Mouse (Mus musculus) liver, embryonic 13.5 days (tissue): ENCODE measurements around the gene Nploc4. TPM values are rescaled to one million over a fixed set of nuclear protein-coding genes. Genes with fewer than 3 reads are reported as not detected.

Experiments
- ATAC-seq: fragments of 200-750 bp; cut with Nextera tagmentation; 2 replicates; pipeline ENCODE4 v1.8.0; 2017; ENCODE audit warnings: low read depth, mild to moderate bottlenecking, moderate number of reproducible peaks, moderate library complexity
- DNase-seq: peaks from one replicate; pipeline ENCODE4 v3.0.0; 2022
- H3K27ac ChIP-seq: fragments of 300-500 bp; sonication (generic); 2 replicates; pipeline ENCODE4 v1.5.1; 2015; ENCODE audit warnings: moderate library complexity, mild to moderate bottlenecking, inconsistent platforms
- H3K27me3 ChIP-seq: fragments of 300-500 bp; sonication (generic); 2 replicates; pipeline ENCODE4 v1.6.1; 2015; ENCODE audit warnings: mild to moderate bottlenecking, inconsistent platforms
- H3K36me3 ChIP-seq: fragments of 300-500 bp; sonication (generic); 2 replicates; pipeline ENCODE4 v1.6.1; 2015; ENCODE audit warnings: mild to moderate bottlenecking, inconsistent platforms
- H3K4me1 ChIP-seq: fragments of 300-500 bp; sonication (generic); replicated peaks from 2 replicates; pipeline ENCODE4 v1.6.1; 2015; ENCODE audit warnings: inconsistent platforms
- H3K4me2 ChIP-seq: fragments of 300-500 bp; sonication (generic); 2 replicates; pipeline ENCODE4 v1.6.1; 2015; ENCODE audit warnings: inconsistent platforms, mild to moderate bottlenecking, moderate library complexity
- H3K4me3 ChIP-seq: fragments of 300-500 bp; sonication (generic); replicated peaks from 2 replicates; pipeline ENCODE4 v1.5.1; 2015; ENCODE audit warnings: mild to moderate bottlenecking, inconsistent platforms
- H3K9ac ChIP-seq: fragments of 300-500 bp; sonication (generic); 2 replicates; pipeline ENCODE4 v1.6.1; 2015; ENCODE audit warnings: mild to moderate bottlenecking, inconsistent platforms
- H3K9me3 ChIP-seq: fragments of 300-500 bp; sonication (generic); replicated peaks from 2 replicates; pipeline ENCODE4 v1.6.1; 2016; ENCODE audit warnings: inconsistent platforms
- WGBS: fragments of 180-500 bp; shearing (Covaris S2); methylation state at CpG from one replicate; pipeline ENCODE4 v1.1.7; 2015; ENCODE audit not compliant: insufficient replicate concordance; 5-methylcytosine and 5-hydroxymethylcytosine counted together
- microRNA-seq: library from miRNA; unstranded; fragments of <30 nt; microRNA quantifications from one replicate; pipeline ENCODE4, GENCODE M21; 2016
- polyA plus RNA-seq: library from polyadenylated mRNA; unstranded; fragments of >200 nt; fragmentation: Nextera tagmentation; extraction: Ambion mirVana; gene quantifications from 2 replicates; pipeline ENCODE4 v1.2.1, GENCODE M21; 2015

Nploc4 gene
- polyA plus RNA-seq, 1 experiment from 2014 or later = 22.3 TPM

DNA sequence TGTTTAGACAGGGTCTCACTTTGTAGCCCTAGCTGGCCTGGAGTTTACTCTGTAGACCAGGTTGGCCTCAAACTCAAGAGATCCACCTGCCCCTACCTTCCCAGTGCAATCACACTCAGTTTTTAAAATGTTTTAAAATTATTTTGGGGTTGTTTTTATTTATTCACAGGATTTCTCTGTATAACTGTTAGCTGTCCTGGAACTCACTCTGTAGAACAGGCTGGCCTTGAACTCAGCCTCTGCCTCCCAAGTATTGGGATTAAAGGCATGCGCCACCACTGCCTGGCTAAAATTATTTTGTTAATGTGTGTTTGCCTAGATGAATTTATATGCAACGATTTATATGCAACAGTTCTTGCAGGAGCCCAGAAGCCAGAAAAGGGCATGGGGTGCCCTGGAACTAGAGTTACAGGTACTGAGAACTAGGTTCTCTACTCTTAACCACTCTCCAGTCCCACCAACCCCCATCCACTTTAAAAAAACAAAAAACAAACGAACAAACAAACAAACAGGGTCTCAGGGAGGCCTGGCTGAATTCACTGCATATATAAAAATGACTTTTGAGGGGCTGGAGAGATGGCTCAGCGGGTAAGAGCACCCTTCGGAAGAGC is 93.1 kb downstream of the Nploc4 start:
- Histone ChIP-seq H3K4me3 (no peak overlapping the region), H3K27ac (peak overlapping the region; percentile 45), H3K9ac (no peak overlapping the region), H3K9me3 (no peaks in the 10 kb centered on the region), H3K4me1 (peaks cover 26% of the 10 kb centered on the region), H3K36me3 (peaks cover 17% of the 10 kb centered on the region), H3K4me2 (no peak overlapping the region), H3K27me3 (peaks cover 8% of the 10 kb centered on the region)
- WGBS = 62% methylated on average over 5 of the region's 5 CpGs
- DNase-seq (no peak), ATAC-seq (no peak)

DNA sequence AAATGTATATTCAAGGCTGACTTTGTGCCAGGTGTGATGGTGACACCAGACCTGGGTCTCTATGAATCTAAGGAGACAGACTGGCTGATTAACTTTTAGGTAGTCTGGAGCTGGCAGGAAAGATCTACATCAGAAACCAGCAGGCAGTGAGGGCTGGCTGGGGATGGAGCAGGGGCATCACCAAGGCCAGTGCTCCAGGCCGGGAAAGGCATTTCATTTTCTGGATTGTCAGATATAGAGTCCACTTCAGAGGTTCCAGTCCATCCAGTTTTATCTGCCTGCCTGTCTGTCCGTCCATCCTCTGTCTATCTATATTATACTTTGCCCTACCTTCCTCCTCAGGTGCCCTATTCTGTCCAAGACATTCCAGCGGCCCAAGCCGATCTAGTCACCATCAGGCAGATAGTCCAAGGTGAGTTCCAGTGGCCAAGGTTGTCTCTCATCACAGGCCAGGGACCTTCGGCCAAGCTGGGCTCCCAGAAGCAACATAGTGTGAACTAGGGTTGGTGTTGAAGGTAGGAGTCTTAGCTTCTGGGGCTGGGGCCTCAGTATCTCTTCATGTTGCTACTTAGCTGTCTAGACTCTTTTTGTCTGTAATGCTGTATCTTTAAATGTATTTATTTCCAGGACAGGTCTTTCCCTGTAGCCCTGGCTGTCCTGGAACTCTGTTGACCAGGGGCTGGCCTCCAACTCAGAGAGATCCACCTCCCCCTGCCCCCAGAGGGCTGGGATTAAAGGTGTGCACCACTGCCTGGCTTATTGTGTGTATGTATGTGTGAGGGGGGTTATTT is 93.8 kb downstream of the Nploc4 start:
- peaks cover 19% of the 10 kb centered on the region for H3K4me1 ChIP-seq
- no peak overlapping the region for H3K9ac ChIP-seq
- WGBS = 58% methylated on average over 5 of the region's 5 CpGs
- peaks cover 17% of the 10 kb centered on the region for H3K36me3 ChIP-seq
- H3K27me3 ChIP-seq = 0 out of 2 replicates have a peak, but pooled peaks cover under 1% of the 10 kb centered on the region
- H3K4me3 ChIP-seq = no peak overlapping the region
- H3K4me2 ChIP-seq = no peak overlapping the region
- no peak for ATAC-seq
- no peak for DNase-seq
- H3K27ac ChIP-seq = peak overlapping the region; percentile 45
- H3K9me3 ChIP-seq = no peaks in the 10 kb centered on the region

DNA sequence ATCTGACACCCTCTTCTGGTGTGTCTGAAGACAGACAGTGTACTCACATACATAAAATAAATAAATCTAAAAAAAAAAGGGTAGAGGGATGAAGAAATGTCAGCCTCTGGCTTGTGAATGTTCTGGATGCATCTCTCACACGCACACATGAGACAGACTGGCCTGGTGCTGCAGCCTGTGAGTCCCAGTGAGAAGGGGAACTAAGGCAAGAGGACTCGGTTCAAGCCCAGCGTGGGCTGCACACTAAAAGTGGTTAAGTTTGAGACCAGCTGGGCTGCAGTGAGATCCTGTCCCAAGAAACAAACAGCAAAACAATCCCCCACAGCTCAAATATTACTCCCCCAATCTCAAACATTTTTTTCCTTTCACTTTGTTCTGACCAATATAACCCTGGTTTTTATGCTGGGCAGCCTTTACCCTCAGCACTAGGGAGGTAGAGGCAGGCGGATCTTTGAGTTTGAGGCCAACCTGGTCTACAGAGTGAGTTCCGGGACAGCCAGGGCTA is 94.8 kb downstream of the Nploc4 start:
- Histone ChIP-seq H3K27me3 (no peaks in the 10 kb centered on the region), H3K4me2 (no peak overlapping the region), H3K4me3 (no peak overlapping the region), H3K9ac (no peak overlapping the region), H3K4me1 (peaks cover 16% of the 10 kb centered on the region), H3K27ac (no peak overlapping the region), H3K9me3 (no peaks in the 10 kb centered on the region), H3K36me3 (peaks cover 17% of the 10 kb centered on the region)
- WGBS = 75% methylated on average over 5 of the region's 5 CpGs
- DNase-seq (no peak), ATAC-seq (no peak)

DNA sequence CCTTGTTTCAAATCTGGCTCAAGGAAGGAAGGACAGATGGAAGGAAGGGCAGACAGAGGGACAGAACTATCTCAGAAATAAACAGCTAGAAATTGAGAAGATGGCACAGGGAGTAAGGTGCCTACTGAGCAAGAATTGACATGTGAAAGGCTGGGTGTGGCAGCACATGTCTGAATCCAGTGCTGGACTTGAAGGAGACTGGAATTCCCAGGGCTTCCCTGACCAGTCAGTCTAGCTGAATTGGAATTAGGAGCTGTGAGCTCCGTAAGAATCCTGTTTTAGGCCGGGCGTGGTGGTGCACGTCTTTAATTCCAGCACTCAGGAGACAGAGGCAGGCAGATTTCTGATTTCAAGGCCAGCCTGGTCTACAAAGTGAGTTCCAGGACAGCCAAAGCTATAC is 95.8 kb downstream of the Nploc4 start:
- Histone ChIP-seq H3K4me2 (no peak overlapping the region), H3K27ac (no peak overlapping the region), H3K4me3 (no peak overlapping the region), H3K27me3 (no peaks in the 10 kb centered on the region), H3K36me3 (peaks cover 11% of the 10 kb centered on the region), H3K9ac (no peak overlapping the region), H3K9me3 (no peaks in the 10 kb centered on the region), H3K4me1 (peaks cover 10% of the 10 kb centered on the region)
- DNase-seq (no peak), ATAC-seq (no peak)
- 80% methylated on average over 4 of the region's 4 CpGs for WGBS

DNA sequence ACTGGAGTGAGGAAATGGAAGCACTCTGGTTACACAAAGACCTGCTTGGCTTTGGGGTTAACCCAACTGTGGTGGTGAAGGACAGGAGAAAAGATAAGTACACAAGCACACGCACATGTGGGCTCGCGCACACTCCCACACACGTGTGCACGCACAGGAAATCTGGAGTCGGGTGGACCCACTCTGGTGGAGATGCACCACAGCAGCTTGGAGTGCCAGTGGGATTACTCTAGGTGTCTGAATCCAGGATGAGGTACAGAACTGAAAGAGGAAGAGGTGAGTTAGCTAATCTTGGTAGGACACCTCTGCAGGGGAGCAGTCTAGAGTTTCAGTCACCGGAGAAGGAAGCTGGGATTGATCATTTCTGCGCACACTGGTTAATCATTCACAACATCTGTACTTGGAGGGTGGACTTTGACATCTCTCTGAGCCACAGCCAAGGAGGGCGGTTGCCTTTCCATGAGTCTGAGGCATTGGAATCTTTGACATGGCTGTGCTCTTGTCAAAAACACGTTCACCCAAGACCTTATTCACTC is 97.5 kb downstream of the Nploc4 start:
- H3K4me1 ChIP-seq = peaks cover 7% of the 10 kb centered on the region
- H3K4me2 ChIP-seq = peak overlapping the region; percentile 38; the same call in 1 of the 2 replicates
- H3K36me3 ChIP-seq = peaks cover 2% of the 10 kb centered on the region
- H3K4me3 ChIP-seq = no peak overlapping the region
- H3K9ac ChIP-seq = no peak overlapping the region
- no peaks in the 10 kb centered on the region for H3K27me3 ChIP-seq
- H3K9me3 ChIP-seq = no peaks in the 10 kb centered on the region
- DNase-seq (no peak), ATAC-seq (peak; percentile 42)
- peak overlapping the region; percentile 73 for H3K27ac ChIP-seq
- 36% methylated on average over 10 of the region's 10 CpGs for WGBS

DNA sequence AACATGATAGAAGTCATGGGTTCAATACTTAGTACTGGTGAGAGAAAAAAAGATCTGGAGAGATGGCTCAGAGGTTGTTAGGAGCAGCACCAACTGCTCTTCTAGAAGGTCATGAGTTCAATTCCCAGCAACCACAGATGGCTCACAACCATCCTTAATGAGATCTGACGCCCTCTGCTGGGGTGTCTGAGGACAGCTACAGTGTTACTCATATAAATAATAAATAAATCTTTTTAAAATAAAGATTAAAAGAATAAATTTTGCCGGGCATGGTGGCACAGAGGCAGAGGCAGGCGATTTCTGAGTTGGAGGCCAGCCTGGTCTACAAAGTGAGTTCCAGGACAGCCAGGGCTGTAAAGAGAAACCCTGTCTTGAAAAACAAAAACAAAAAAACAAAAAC is 98.7 kb downstream of the Nploc4 start:
- Histone ChIP-seq H3K36me3 (no peaks in the 10 kb centered on the region), H3K27ac (no peak overlapping the region), H3K4me2 (no peak overlapping the region), H3K27me3 (no peaks in the 10 kb centered on the region), H3K4me3 (no peak overlapping the region), H3K9me3 (no peaks in the 10 kb centered on the region), H3K9ac (no peak overlapping the region), H3K4me1 (peaks cover 7% of the 10 kb centered on the region)
- DNase-seq (no peak), ATAC-seq (no peak)
- 60% methylated on average over 3 of the region's 3 CpGs for WGBS

DNA sequence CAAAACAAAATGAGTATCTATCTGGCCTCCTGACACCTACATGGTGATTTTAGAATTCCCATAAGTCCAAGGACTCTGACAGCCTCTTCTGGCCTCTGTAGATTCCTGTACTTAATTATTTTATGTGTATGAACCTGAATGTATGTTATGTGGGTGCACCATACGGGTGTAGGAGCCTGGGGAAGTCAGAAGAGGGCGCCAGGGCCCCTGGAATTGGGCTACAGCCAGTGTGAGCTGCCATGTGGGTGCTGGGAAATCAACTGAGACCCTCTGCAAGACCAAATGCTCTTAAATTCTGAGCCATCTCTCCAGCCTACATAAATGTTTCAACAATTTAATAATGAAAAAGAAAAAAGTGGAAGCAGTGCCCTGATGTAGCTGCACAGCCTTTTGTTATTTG is 100.1 kb downstream of the Nploc4 start:
- 31% methylated on average over 2 of the region's 2 CpGs for WGBS
- no peaks in the 10 kb centered on the region for H3K27me3 ChIP-seq
- no peak overlapping the region for H3K9ac ChIP-seq
- no peak for ATAC-seq
- no peaks in the 10 kb centered on the region for H3K9me3 ChIP-seq
- H3K4me1 ChIP-seq = peaks cover 7% of the 10 kb centered on the region
- no peaks in the 10 kb centered on the region for H3K36me3 ChIP-seq
- DNase-seq = no peak
- no peak overlapping the region for H3K4me2 ChIP-seq
- H3K27ac ChIP-seq = no peak overlapping the region
- H3K4me3 ChIP-seq = no peak overlapping the region

DNA sequence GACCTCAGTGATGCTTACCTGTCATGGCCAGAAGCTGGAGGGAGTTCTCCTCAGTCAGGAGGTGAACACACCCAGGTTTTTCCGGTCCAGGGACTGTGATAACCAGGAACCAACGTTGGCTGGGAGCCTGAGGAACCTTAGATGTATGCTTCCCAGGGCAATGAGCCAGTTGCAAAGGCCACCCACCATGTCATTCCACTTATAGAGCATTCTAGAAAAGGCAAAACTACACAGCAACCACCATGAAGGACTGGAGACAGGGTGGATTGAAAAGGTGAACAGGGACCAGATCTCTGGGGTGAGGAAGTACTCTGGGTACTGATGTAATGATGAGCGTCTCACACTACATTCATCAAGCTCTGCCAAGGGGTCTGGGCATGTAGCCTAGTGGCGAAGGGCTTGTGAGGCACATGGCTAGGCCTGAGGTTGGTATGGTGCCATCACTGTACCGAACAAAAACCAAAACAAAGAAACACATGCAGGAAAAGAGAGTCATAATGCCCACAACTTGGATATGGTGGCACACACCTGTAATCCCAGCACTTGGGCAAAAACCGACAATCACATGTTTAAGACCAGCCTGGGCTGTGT is 102.0 kb downstream of the Nploc4 start:
- 63% methylated on average over 6 of the region's 6 CpGs for WGBS
- Histone ChIP-seq H3K4me2 (no peak overlapping the region), H3K27me3 (no peaks in the 10 kb centered on the region), H3K9ac (no peak overlapping the region), H3K27ac (no peak overlapping the region), H3K4me1 (peaks cover 7% of the 10 kb centered on the region), H3K9me3 (no peaks in the 10 kb centered on the region), H3K4me3 (no peak overlapping the region), H3K36me3 (no peaks in the 10 kb centered on the region)
- ATAC-seq = no peak
- no peak for DNase-seq

Small RNA genes within 50 kb of the gene (microRNA-seq; reads per million reads assigned to microRNA genes)
- gene Gm23419 = not detected
- 2.1 reads per million for gene Mir6935

Other genes with a start within 250 kb of the Nploc4 start
- 1.3 and 1.4 TPM in 2 replicates for gene Bahcc1, start 204.8 kb downstream of the Nploc4 start, polyA plus RNA-seq
- 712 and 750 TPM in 2 replicates for gene Actg1, start 89.2 kb downstream of the Nploc4 start, polyA plus RNA-seq
- not detected in 2 replicates for gene Fscn2, start 76.2 kb downstream of the Nploc4 start, polyA plus RNA-seq
- gene Faap100, start 58.9 kb downstream of the Nploc4 start, polyA plus RNA-seq = 7.8 and 8.7 TPM in 2 replicates
- not detected in 2 replicates for gene Tspan10, start 4.9 kb upstream of the Nploc4 start, polyA plus RNA-seq
- 0.12 TPM in 1 of 2 replicates, not detected in the other for gene Pde6g, start 15.8 kb upstream of the Nploc4 start, polyA plus RNA-seq
- gene Oxld1, start 20.4 kb upstream of the Nploc4 start, polyA plus RNA-seq = 8.4 and 9.5 TPM in 2 replicates
- gene Ccdc137, start 20.4 kb upstream of the Nploc4 start, polyA plus RNA-seq = 20.2 and 23.1 TPM in 2 replicates
- 15.9 and 16.0 TPM in 2 replicates for gene Arl16, start 29.9 kb upstream of the Nploc4 start, polyA plus RNA-seq
- 142 and 150 TPM in 2 replicates for gene Mrpl12, start 46.9 kb upstream of the Nploc4 start, polyA plus RNA-seq
- 42.2 and 44.1 TPM in 2 replicates for gene Slc25a10, start 54.1 kb upstream of the Nploc4 start, polyA plus RNA-seq
- gene Gcgr, start 93.0 kb upstream of the Nploc4 start, polyA plus RNA-seq = 10.0 and 10.7 TPM in 2 replicates
- 45.7 and 46.9 TPM in 2 replicates for gene Mcrip1, start 112.0 kb upstream of the Nploc4 start, polyA plus RNA-seq
- 0.22 TPM in 1 of 2 replicates, not detected in the other for gene Ppp1r27, start 113.4 kb upstream of the Nploc4 start, polyA plus RNA-seq
- 403 and 453 TPM in 2 replicates for gene P4hb, start 135.5 kb upstream of the Nploc4 start, polyA plus RNA-seq
- 258 and 276 TPM in 2 replicates for gene Arhgdia, start 143.9 kb upstream of the Nploc4 start, polyA plus RNA-seq
- 379 and 416 TPM in 2 replicates for gene Alyref, start 160.7 kb upstream of the Nploc4 start, polyA plus RNA-seq
- 99.1 and 102 TPM in 2 replicates for gene Anapc11, start 160.7 kb upstream of the Nploc4 start, polyA plus RNA-seq
- 9.5 and 12.6 TPM in 2 replicates for gene Npb, start 170.8 kb upstream of the Nploc4 start, polyA plus RNA-seq
- 114 and 116 TPM in 2 replicates for gene Pcyt2, start 180.2 kb upstream of the Nploc4 start, polyA plus RNA-seq
- 33.8 and 34.3 TPM in 2 replicates for gene Sirt7, start 187.5 kb upstream of the Nploc4 start, polyA plus RNA-seq
- gene Mafg, start 195.9 kb upstream of the Nploc4 start, polyA plus RNA-seq = 39.8 and 40.0 TPM in 2 replicates
- 6.0 and 6.9 TPM in 2 replicates for gene Pycr1, start 206.1 kb upstream of the Nploc4 start, polyA plus RNA-seq
- 0.23 TPM in 1 of 2 replicates, not detected in the other for gene Myadml2, start 210.4 kb upstream of the Nploc4 start, polyA plus RNA-seq
- 0.27 and 0.36 TPM in 2 replicates for gene Notum, start 223.5 kb upstream of the Nploc4 start, polyA plus RNA-seq
- gene Aspscr1, start 235.3 kb upstream of the Nploc4 start, polyA plus RNA-seq = 49.2 and 52.5 TPM in 2 replicates